Mouse (Mus musculus) CD4-positive, CD25-positive, alpha-beta regulatory T cell, adult 4 months (primary cell): ENCODE measurements around the gene Zfp94. TPM values are rescaled to one million over a fixed set of nuclear protein-coding genes. Genes with fewer than 3 reads are reported as not detected.
A peak's percentile ranks its signal among the peaks of the same experiment; 100 is the strongest.
"Not testable (repeated sequence)": the region's sequence is repeated elsewhere in the genome, so short reads cannot be mapped to it uniquely, and the experiment has no call there.

ENCODE experiments used
- ATAC-seq: one replicate; pipeline ENCODE4 v1.8.0; 2017
- polyA plus RNA-seq, 2 experiments: library from polyadenylated mRNA; unstranded; fragments of 100-300 nt; shearing (Covaris generic); gene quantifications; one replicate each; pipeline ENCODE4 v1.2.1; 2017

Gene Zfp94
- polyA plus RNA-seq, 2 experiments from 2014 or later = 10.6 to 13.8 TPM

GRCm38 (mm10) chr7:24315726-24316566, 520 bp downstream of the Zfp94 start:
- peak; percentile 50 for ATAC-seq

GRCm38 (mm10) chr7:24300771-24301282, 15.6 kb downstream of the Zfp94 start, which contains the start of gene Zfp61:
Gene Zfp61, minus strand, starts transcription at chr7:24301232.
- peak; percentile 49 for ATAC-seq

DNA sequence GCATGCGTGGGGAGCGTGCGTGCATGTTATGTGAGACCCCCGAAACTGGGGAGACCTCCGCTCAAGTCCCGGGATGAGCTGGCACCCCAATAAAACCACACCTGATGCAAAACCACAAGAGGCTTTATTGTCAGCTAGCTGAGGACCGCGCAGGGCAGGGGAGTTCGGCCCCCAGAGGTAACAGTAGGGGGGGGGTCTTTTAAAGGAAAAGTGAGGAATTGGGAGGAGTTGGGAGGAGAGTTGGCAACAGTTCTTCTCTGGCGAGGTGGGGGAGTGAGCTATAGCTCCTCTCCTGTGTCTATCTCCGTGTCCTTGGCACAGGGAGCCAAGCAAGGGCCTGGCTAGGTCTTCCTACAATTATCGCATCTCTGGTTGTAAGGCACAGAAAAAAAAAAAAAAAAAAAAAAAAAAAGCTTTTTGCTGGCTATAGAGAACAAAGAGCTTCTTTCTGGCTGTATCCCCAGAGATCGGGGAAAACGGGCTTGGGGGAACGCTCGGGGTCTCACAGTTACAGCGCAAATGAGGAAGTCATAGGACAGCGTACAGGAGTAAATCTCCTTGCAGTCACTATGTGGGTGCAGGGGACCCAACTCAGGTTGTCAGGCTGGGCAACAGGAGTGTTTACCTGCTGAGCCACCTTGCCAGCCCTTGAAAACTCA, 16.5 kb downstream of the Zfp94 start:
- ATAC-seq = no peak

- ATAC-seq = peak; percentile 95
These were observed 17.3 kb downstream of the Zfp94 start for GRCm38 (mm10) chr7:24298973-24299708.

- ATAC-seq = no peak
These were observed 17.9 kb downstream of the Zfp94 start for GRCm38 (mm10) chr7:24298635-24298972.

- ATAC-seq = no peak
These were observed 18.9 kb downstream of the Zfp94 start for GRCm38 (mm10) chr7:24297361-24298095.

DNA sequence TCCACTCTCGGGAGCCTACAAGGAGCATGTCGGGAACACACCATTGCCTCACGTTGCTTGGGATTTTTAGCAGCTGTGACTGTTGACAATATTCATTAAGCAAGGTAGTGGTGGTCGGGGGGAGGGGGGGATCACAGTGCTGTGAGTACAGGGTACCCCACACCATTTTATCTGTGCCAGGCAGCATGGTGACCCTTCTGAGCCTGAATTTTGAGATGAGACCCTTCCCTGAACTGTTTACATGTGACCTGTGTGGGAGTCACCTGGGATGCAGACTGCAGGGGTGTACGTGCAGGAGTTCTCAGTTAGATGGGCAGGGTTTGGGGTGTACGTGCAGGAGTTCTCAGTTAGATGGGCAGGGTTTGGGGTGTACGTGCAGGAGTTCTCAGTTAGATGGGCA, 20.1 kb downstream of the Zfp94 start:
- ATAC-seq = no peak

- no peak for ATAC-seq
These were observed 21.1 kb downstream of the Zfp94 start for GRCm38 (mm10) chr7:24295376-24295775.

DNA sequence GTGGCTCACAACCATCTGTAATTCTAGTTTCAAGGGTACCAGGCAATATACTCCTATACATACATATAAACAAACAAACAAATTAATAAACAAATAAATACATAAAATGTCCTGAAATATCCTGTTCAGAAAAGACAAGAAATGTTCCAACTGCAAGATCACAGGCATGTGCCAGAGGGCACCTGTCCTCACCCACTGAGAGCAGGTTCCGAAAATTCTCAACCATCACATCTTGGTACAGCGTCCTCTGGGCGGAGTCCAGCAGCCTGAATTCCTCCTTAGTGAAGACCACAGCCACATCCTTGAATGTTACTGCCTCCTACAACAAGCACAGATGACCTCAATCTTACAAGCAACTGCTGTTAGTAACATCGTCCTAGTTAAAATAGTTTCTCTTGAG, 21.7 kb downstream of the Zfp94 start:
- ATAC-seq = no peak

DNA sequence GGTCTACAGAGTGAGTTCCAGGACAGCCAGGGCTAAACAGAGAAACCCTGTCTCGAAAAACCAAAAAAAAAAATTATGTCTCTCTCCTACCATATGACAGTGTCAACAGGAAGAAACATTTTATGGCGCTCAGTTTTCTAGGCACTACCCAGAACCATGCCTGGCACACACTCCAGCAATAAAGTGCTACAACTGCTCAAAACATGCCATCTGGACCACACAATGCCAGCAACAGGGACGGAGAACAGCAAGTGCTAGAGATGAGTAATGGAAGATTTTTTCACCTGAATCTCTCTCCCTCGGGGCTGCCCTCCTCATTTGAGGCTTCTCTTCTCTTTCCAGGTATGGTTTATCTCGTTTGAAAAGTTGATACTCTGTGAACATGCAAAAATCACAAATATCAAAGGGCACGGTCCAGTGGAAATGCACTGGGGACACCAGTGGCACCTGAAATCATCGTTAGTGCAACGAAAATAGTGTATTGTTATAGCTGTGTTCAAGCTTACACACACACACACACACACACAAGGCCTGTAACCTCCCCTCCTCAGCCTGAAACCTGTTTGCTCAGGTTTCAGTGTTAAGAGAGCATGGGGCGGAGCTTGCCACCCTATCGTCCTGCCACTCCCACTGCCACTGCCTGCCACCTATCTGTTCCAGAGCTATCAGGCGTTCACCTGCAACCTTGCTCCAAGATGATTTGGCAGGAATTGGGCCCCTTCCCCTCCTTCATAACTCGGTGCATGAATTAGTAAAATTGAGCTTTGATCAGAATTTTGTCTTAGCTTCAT, 23.2 kb downstream of the Zfp94 start:
- no peak for ATAC-seq

DNA sequence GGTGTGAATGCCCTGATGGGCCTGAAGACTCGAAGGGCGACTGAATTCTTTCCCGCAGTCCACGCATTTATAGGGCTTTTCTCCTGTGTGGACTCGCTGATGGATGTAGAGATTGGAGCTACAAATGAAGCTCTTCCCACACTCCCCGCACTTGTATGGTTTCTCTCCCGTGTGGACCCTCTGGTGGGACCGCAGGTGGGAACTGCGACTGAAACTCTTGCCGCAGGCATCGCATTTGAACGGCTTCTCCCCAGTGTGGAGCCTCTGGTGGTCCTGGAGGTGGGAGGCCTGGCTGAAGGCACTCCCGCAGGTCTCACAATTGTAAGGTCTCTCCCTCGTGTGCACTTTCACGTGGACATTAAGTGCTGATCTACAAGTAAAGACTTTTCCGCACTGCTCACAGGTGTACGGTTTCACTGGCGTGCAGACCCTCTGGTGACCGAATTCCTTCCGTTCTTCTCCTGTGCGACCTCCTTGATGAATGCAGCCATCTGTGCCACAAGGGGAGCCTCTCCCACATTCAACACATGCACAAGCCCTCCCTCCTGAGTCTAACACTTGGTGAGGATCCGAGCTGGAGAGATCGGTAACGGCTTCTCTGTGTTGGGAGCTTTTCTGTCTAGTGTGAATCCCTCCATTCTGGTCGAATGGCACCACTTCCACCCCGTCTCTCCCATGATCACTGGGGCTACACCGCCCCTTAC, 24.9 kb downstream of the Zfp94 start:
- no peak for ATAC-seq

DNA sequence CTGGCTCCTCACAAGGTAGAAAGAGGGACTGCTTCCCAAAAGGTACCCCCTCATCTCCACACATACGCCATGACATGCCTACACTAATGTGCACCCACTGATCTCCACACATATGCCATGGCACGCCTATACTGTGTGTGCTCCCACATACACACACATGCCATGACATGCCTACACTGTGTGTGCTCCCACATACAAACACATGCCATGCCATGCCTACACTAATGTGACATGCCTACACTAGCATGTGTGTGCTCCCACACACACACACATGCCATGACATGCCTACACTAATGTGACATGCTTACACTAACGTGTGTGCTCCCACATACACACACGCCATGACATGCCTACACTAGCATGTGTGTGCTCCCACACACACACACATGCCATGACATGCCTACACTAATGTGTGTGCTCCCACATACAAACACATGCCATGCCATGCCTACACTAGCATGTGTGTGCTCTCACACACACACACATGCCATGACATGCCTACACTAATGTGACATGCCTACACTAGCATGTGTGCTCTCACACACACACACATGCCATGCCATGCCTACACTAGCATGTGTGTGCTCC, 26.3 kb downstream of the Zfp94 start:
- ATAC-seq = no peak

DNA sequence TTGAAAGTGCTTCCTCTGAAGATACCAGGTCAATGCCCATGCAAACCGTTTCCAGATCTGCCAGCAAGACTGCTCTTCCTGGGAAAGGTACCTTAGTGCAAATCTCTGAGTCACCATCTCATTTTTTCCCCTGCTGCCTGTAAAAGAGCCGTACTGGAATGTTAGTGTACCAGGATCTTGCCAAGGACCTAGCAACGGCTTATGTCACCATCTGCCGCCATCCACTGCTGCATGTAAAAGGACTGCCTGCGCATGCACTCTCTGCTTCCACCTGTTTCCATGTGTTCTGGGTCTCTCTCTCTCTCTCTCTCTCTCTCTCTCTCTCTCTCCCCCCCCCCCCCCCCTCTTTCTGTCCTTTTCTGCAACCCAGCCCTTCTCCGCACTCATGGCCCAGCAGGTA, 28.0 kb downstream of the Zfp94 start:
- ATAC-seq = no peak

DNA sequence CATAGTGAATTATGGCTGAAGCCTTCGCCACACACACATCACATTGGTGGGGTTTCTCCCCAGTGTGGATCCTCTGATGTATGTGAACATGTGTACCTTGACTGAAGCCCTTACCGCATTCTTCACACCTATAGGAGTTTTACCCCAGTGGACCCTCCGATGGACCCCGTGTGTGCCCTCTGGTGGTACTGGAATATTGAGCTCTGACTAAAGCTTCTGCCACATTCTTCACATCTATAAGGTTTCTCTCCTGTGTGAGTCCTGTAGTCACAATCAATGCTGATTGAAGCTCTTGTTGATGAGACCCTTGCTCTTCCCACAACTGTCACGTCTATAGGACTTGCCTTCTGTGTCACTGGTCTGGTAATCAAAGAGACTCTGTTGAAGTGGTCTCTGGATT, 28.8 kb downstream of the Zfp94 start:
- no peak for ATAC-seq

GRCm38 (mm10) chr7:24286916-24287315, 29.6 kb downstream of the Zfp94 start:
- no peak for ATAC-seq

DNA sequence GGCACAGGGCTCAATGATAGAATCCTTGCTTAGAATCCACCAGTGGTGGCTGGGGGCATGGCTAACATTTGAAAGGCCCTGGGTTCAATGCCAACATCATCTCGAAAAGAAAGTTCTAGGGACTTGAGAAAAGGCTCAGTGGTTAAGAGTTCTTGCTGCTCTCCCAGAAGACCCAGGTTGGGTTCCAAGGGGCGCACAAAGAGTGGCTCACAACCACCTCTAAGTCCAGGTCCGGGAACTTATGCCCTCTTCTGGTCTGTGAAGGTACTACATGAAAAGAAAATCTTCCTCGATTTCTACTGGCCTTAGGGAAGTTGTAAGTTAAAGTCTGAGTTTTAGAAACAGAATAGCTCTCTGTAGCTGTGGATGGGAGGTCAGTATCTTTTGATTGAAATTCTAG, 30.4 kb downstream of the Zfp94 start:
- ATAC-seq = no peak

DNA sequence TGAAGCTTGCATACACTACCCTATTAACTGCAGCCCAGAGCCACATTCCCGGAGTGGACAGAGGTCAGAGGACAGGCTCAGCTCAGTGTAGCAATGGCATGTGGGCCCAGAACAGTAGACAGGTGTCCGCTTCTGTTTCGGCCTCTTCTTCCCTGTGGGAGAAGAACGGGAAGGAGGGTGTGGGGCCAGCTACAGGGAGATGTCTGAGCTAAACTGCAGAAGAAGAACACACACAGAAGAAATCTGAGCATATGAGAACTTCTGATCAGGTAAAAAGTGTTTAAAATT, 35.7 kb downstream of the Zfp94 start:
- ATAC-seq = no peak

GRCm38 (mm10) chr7:24280031-24280857, 36.2 kb downstream of the Zfp94 start:
- ATAC-seq = no peak

DNA sequence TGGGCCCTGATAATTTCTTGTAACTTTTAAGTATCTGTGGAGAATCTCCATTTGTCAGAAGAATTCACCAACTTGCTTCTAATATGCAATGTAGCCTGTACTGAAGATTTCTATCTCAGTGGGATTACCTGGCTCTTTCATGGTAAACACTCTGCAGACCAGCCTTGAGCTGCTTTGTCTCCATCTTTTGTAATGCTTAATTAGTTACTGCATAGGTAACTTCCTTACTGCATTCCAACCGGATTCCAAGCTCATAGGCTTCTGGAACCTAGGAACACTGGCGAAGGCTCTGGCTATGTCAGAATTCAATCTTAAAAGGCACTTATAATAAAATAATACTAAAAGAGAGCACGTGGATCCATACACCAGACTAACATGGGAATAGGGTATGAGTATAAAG, 37.7 kb downstream of the Zfp94 start:
- not testable (repeated sequence) for ATAC-seq

DNA sequence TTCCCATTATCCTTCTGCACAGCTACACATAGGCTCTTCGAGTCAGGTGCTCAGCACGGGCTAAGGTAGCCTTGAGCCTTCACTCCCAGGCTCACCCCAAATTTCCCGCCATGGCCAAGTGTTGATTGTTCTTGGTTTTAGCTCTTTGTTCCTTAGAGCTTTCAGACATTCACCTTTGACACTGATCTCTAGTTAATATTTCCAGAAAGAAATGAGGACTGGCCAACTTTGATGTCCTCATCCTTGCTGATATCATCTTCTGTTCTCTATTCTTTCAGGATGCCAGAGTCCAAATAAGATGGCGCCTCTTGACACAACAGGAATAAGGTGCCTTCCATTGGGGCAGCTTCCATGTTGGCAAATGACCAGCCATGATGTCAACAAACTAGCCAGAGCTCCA, 42.0 kb downstream of the Zfp94 start:
- no peak for ATAC-seq
